Mouse (Mus musculus) hindbrain, postnatal 0 days (tissue): ENCODE results near the gene Got1. TPM values are rescaled to one million over a fixed set of nuclear protein-coding genes. Genes with fewer than 3 reads are reported as not detected.

Experiments used
- ATAC-seq: fragments of 200-750 bp; cut with Nextera tagmentation; 2 replicates; pipeline ENCODE4 v1.8.0; 2017; ENCODE audit warnings: mild to moderate bottlenecking, moderate TSS enrichment, moderate library complexity
- DNase-seq: peaks from one replicate; pipeline ENCODE4 v3.0.0-alpha.2; 2015; ENCODE audit warnings: low spot score
- H3K27ac ChIP-seq: fragments of 300-500 bp; sonication (generic); 2 replicates; pipeline ENCODE4 v1.5.1; 2014; ENCODE audit warnings: mild to moderate bottlenecking
- H3K27me3 ChIP-seq: fragments of 300-500 bp; sonication (generic); 2 replicates; pipeline ENCODE4 v1.6.1; 2014; ENCODE audit warnings: low read length, mixed read lengths; ENCODE audit not compliant: insufficient read depth
- H3K36me3 ChIP-seq: fragments of 300-500 bp; sonication (generic); 2 replicates; pipeline ENCODE4 v1.6.1; 2014; ENCODE audit warnings: low read length, mixed read lengths; ENCODE audit not compliant: insufficient read depth
- H3K4me1 ChIP-seq: fragments of 300-500 bp; sonication (generic); 2 replicates; pipeline ENCODE4 v1.6.1; 2014; ENCODE audit warnings: antibody characterized with exemption, low read length, mixed read lengths; ENCODE audit not compliant: insufficient read depth
- H3K4me2 ChIP-seq: fragments of 300-500 bp; sonication (generic); 2 replicates; pipeline ENCODE4 v1.6.1; 2014; ENCODE audit warnings: low read depth, mild to moderate bottlenecking, low read length, moderate library complexity, mixed read lengths
- H3K4me3 ChIP-seq: fragments of 300-500 bp; sonication (generic); 2 replicates; pipeline ENCODE4 v1.5.1; 2014; ENCODE audit warnings: low read length
- H3K9ac ChIP-seq: fragments of 300-500 bp; sonication (generic); replicated peaks from 2 replicates; pipeline ENCODE4 v1.6.1; 2014; ENCODE audit warnings: mild to moderate bottlenecking, low read length, moderate library complexity, mixed read lengths
- H3K9me3 ChIP-seq: fragments of 300-500 bp; sonication (generic); 2 replicates; pipeline ENCODE4 v1.6.1; 2016; ENCODE audit warnings: low read length, mixed read lengths
- CTCF ChIP-seq: IDR thresholded peaks from 2 replicates; pipeline ENCODE4 v1.5.1; 2016; ENCODE audit warnings: antibody characterized with exemption, control low read depth, low read depth
- WGBS: fragments of 180-500 bp; shearing (Covaris S2); extraction: QIAGEN DNeasy Blood & Tissue Kit; methylation state at CpG from one replicate; pipeline ENCODE4 v1.1.7; 2014; 5-methylcytosine and 5-hydroxymethylcytosine counted together
- polyA plus RNA-seq: library from polyadenylated mRNA; unstranded; fragments of >200 nt; fragmentation: Nextera tagmentation; extraction: Ambion mirVana; gene quantifications from 2 replicates; pipeline ENCODE4 v1.2.1, GENCODE M21; 2015
- total RNA-seq: library from RNA; depleted of rRNA; stranded (reverse); fragments of >200 nt; gene quantifications from 2 replicates; pipeline ENCODE4 v1.2.3, GENCODE M21; 2014

Gene Got1
- total and polyA plus RNA-seq, 2 experiments from 2014 or later: 132 to 136 TPM

DNA sequence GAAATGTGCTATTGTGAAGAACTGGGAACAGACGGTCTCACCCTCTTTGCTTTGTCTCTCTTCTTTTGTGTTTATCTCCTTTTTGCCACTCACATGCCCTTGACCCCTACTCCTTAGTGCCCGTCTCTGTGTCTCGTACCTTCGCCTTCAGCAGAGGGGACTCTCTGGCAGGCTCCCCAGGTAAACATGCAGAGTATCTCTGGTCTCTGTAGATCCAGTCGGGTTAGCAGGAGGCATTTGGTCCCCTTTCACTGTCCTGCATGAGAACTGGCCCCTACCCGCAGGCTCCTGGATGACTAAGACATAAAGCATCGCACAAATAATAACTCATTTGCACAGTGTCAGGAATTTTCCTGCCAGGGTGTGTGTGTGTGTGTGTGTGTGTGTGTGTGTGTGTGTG, 48.3 kb downstream of the Got1 start:
- WGBS: 68% methylated on average over 7 of the region's 7 CpGs
- Histone ChIP-seq H3K27ac (no peak overlapping the region), H3K27me3 (no peaks in the 10 kb centered on the region), H3K4me3 (no peak overlapping the region), H3K4me2 (no peak overlapping the region), H3K9me3 (no peaks in the 10 kb centered on the region), H3K36me3 (no peaks in the 10 kb centered on the region), H3K9ac (no peak overlapping the region), H3K4me1 (no peaks in the 10 kb centered on the region)
- no peak for ATAC-seq
- DNase-seq: no peak
- no peak for TF ChIP-seq CTCF

GRCm38 (mm10) chr19:43475642-43476041, 48.8 kb downstream of the Got1 start:
- no peak for TF ChIP-seq CTCF
- 48% methylated on average over 2 of the region's 2 CpGs for WGBS
- Histone ChIP-seq H3K27me3 (no peaks in the 10 kb centered on the region), H3K4me2 (no peak overlapping the region), H3K9ac (no peak overlapping the region), H3K36me3 (no peaks in the 10 kb centered on the region), H3K4me1 (no peaks in the 10 kb centered on the region), H3K27ac (no peak overlapping the region), H3K9me3 (no peaks in the 10 kb centered on the region), H3K4me3 (no peak overlapping the region)
- ATAC-seq: no peak
- DNase-seq: no peak

DNA sequence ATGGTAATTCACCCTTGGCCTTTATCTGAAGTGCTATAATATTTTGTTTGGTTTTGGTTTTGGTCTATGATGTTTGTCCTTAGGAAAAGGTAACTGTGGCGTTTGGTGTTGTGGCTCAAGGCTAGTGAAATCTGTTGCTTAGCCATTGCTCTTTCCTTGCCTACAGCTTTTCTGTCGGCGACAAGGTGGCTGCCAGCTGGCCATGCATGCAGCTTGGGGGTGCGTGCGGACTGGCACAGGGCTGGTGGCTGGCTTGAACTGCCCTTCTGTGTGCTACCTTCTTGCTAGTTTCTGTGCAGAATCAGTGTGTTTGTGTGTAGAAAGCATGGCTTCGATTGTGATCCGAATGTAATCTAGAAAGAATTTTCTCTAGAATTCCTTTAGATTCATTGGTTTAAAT, 51.6 kb downstream of the Got1 start:
- TF ChIP-seq CTCF: no peak
- no peaks in the 10 kb centered on the region for H3K9me3 ChIP-seq
- no peaks in the 10 kb centered on the region for H3K27me3 ChIP-seq
- DNase-seq (no peak), ATAC-seq (no peak)
- no peaks in the 10 kb centered on the region for H3K4me1 ChIP-seq
- no peaks in the 10 kb centered on the region for H3K36me3 ChIP-seq
- H3K9ac ChIP-seq: no peak overlapping the region
- 79% methylated on average over 7 of the region's 7 CpGs for WGBS
- no peak overlapping the region for H3K27ac ChIP-seq
- no peak overlapping the region for H3K4me3 ChIP-seq
- H3K4me2 ChIP-seq: no peak overlapping the region

DNA sequence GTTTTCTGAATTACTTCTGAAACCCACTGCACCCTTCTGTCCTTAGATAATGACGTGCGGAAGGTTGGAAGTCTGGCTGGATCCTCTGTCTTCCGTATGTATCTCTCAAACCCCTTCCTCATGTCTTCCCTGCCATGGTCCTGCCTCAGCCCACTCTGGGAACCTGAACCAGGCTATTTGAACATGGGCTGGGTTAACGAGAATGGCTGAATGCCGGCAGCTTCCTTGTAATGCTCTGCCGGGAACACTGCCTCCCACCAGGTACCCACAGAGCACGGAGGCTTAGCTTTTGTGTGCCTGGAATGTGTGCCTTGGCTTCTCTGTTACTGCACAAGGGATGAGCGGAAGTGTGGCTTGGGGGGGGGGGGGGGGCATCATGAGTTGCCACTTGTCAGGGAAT, 52.1 kb downstream of the Got1 start:
- H3K9ac ChIP-seq: no peak overlapping the region
- ATAC-seq (no peak), DNase-seq (no peak)
- H3K4me3 ChIP-seq: no peak overlapping the region
- no peaks in the 10 kb centered on the region for H3K9me3 ChIP-seq
- TF ChIP-seq CTCF: no peak
- no peaks in the 10 kb centered on the region for H3K4me1 ChIP-seq
- no peak overlapping the region for H3K27ac ChIP-seq
- WGBS: 57% methylated on average over 8 of the region's 8 CpGs
- H3K27me3 ChIP-seq: no peaks in the 10 kb centered on the region
- H3K4me2 ChIP-seq: no peak overlapping the region
- H3K36me3 ChIP-seq: no peaks in the 10 kb centered on the region

GRCm38 (mm10) chr19:43469333-43469732, 55.1 kb downstream of the Got1 start:
- H3K27ac ChIP-seq: no peak overlapping the region
- H3K4me3 ChIP-seq: no peak overlapping the region
- no peaks in the 10 kb centered on the region for H3K9me3 ChIP-seq
- no peaks in the 10 kb centered on the region for H3K4me1 ChIP-seq
- no peak overlapping the region for H3K4me2 ChIP-seq
- no peak for DNase-seq
- no peaks in the 10 kb centered on the region for H3K27me3 ChIP-seq
- TF ChIP-seq CTCF: no peak
- ATAC-seq: no peak
- H3K9ac ChIP-seq: no peak overlapping the region
- no peaks in the 10 kb centered on the region for H3K36me3 ChIP-seq
- 70% methylated on average over 7 of the region's 7 CpGs for WGBS

GRCm38 (mm10) chr19:43467927-43468685, 56.3 kb downstream of the Got1 start:
- TF ChIP-seq CTCF: no peak
- Histone ChIP-seq H3K9me3 (no peaks in the 10 kb centered on the region), H3K27me3 (no peaks in the 10 kb centered on the region), H3K36me3 (no peaks in the 10 kb centered on the region), H3K4me1 (no peaks in the 10 kb centered on the region), H3K9ac (no peak overlapping the region), H3K4me3 (no peak overlapping the region), H3K27ac (no peak overlapping the region), H3K4me2 (no peak overlapping the region)
- no peak for ATAC-seq
- peak; percentile 28 for DNase-seq
- WGBS: 73% methylated on average over 12 of the region's 12 CpGs

DNA sequence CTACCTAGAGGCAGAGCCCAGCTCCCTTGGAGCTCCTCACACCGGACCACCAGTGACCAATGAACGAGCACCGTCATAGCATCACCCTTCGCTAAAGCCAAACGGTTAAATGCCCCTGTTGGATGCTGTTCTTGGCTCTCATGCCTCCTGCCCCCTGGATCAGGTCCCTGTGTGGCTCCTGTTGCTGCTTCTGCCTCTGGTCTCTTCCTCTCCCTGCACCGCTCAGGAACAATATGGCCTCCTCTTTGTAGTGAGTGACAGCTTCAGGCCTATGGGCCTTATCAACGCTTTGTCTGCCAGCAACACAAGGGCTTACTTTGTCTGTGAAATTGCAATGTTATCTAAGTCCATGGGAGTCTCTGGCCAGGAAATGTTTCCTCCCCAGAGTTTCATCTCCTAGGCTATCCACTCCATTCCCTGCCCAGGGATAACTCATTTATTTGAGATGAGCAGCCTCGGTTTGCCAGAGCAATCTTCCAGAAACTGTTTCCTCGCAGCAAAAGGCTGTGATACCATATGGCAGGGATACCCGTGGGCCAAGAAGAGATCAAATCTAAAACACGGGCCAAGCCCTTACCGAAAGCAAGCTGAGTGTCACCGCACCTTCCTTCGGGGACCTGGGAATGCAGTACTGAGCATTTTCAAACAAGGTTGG, 58.7 kb downstream of the Got1 start:
- no peaks in the 10 kb centered on the region for H3K9me3 ChIP-seq
- H3K4me1 ChIP-seq: no peaks in the 10 kb centered on the region
- no peak overlapping the region for H3K27ac ChIP-seq
- DNase-seq (peak; percentile 25), ATAC-seq (no peak)
- H3K36me3 ChIP-seq: no peaks in the 10 kb centered on the region
- no peaks in the 10 kb centered on the region for H3K27me3 ChIP-seq
- H3K4me3 ChIP-seq: no peak overlapping the region
- WGBS: 77% methylated on average over 14 of the region's 14 CpGs
- TF ChIP-seq CTCF: no peak
- H3K4me2 ChIP-seq: no peak overlapping the region
- H3K9ac ChIP-seq: no peak overlapping the region
